Mouse (Mus musculus) cerebellum, postnatal 4 days (tissue): Measurements from ENCODE around the gene Rab12.

ENCODE experiments used
- DNase-seq, 2 experiments: peaks; one replicate each; pipeline ENCODE4 v3.0.0; 2022; ENCODE audit warnings: low spot score in 2 of 2, mixed read lengths in 1 of 2

Gene Rab12

DNA sequence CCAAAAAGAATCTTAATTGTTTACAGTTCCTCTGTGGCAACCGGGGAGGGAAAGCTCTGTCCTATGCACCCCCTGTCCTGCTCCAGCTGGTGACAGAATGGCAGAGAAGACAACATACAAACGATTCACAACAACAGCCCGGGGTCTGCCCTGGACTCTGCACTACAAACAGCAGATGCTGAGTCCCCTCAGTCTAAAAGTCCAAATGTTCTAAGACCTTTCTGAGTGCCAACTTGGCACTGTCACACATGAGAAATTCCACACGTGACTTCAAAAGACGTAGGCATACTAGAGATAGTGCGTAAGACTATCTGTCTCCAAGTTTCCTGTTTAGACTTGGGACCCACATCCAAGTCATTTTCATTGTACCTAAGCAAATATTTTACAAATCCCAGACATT is 16.7 kb downstream of the Rab12 start:
- no peak for DNase-seq

DNA sequence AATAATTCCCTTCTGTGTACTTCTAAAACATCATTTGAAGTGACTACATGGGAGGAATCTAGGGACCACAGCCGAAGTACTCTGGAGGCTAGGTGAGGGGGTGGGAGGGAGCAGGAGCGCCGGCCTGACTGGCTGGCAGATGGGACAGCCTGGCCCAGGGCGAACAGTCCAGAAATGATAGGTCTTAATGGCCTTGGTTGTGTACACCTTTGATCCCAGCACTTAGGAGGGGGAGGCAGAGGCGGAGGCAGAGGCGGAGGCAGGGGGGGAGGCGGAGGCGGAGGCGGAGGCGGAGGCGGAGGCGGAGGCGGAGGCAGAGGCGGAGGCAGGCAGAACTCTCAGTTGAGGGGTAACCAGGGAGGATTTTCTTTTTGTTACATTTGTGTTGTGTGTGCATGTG is 20.9 kb downstream of the Rab12 start:
- no peak for DNase-seq

DNA sequence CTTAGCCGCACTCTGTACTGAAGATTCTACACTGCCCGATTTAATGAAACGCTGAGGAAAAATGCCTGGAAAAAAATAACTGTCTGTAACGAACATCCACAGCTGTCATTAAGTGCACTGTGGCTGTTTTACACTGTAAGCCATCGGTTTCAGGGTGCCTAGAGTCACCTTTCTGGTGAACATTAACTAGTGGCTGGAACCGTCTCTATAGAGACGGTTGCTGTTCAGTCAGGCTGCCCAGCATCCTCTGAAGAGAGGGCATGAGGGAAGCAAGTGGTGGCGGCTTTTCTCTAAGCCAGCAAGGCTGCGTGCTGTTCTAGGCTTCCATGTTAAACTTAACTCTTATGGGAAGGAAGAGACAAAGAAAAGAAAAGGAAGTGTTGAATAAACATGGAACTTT is 22.9 kb downstream of the Rab12 start:
- DNase-seq = no peak

DNA sequence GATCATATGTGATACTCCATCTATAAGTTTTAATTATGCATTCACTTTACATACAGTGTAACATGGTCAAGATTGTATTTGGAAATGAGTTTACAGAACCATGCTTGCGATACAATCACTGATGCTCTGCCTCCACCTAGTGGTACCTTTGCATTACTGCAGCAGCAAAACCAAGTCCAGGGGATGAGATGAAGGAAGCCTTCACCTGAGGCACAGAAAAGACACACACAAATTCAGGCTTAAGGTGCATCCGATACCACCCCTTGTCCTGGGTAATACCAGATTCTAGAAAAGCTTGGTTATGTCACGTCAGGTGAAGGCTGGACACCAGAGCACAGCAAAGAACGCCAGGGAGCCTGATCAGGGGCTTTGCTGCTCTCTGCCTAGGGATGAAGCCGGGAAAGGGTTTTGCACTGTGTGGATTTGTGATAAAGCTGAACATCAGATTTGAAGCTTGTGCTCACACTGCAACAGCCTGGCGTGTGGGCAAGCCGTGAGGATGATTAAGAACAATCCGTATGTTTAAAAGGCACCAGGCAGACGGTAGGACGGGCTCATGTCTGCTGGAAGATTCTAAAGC is 29.4 kb downstream of the Rab12 start:
- DNase-seq = peak in 1 of 2 experiments; percentile 63

DNA sequence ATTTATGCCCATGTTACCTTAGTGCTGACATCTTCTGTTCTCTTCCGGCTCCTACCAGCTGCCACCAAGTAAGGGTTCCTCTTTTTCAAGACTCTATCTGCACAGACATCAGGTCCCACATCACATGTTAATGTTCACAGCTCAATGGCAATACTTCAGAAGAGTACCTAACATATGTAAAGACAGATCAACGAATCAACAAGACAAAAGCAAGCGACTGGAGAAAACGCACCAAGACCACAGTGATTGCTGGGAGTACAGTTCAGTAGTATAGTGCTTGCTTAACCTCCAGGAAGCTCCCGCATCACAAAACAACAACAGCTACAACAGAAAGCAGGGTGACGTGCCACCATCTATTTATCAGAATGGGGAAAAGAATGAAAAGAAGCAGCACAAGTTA is 33.0 kb downstream of the Rab12 start:
- no peak for DNase-seq

DNA sequence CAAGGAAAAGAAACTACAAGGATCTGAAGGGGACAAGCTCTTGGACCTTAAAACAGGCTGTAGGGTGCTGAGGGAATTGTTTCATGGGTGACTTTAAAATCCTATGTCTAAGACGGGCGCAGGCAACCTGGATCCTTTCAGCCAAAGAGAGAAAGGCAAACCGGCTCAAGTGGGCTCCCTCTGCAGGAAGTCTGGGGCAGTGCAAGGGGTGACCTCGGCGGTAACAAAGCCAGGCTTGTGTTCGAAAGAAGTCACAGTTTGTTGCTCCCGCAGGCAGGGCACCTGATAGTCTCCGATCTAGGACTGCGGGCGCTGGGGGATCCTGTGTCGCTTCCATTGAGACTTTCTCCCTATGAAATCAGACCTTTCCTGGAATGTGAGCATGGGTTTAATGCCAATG is 33.8 kb downstream of the Rab12 start:
- DNase-seq = peak; percentile 74 to 85

DNA sequence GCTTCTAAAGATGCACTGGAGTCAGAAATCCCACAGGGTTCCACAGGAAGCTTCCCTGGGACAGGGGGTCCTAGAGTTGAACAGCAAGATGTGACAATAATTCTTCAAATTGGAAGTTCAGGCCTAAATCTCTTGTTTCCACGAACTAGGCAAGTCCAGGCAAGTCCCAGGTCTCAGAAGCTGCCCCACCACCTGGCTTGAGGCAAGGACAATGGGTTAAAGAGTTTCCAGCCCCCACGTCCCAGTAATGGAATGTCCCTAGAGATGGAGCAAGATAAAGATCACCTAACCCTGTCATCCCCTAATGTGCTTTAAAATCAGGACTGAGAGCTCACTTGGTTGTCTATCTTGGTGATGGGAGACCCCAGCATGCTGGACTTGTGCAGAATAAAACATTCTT is 34.6 kb downstream of the Rab12 start:
- DNase-seq = no peak

DNA sequence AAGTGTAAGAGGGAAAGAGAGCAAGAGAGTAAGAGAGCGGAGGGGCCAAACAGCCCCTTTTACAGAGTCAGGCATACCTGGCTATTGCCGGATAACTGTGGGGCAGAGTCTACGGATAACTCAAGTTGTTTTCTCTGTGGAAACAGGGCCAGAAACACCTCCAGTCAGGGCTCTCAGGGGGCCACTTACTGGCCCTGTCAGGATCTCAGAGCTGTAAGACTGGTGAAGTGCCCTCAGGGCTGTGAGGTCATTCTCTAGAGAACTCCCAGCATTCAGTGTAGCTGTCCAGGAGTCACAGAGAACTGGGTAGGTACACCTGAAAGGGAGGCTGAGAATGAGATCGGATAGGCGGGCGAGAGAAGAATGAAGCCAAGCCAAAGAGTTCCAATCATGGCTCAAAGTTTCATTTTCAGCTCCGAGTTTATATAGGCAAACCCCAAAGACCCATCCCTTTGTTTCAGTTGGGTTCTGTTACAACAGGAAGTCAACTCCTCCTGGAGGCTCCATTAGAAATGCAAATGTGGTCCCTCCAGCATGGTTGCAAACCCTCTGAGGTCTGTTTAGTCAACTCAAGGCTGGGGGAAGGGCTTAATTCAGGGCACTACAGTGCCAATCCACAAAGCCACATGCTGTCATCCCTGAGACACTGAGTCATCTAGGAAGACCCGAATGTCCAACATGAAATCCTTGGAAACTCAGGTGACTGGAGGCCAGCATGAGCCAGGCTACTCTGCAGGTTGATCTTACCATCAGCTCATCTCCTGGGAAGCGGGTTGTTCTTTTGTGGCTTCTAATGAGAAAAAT is 35.7 kb downstream of the Rab12 start:
- no peak for DNase-seq

DNA sequence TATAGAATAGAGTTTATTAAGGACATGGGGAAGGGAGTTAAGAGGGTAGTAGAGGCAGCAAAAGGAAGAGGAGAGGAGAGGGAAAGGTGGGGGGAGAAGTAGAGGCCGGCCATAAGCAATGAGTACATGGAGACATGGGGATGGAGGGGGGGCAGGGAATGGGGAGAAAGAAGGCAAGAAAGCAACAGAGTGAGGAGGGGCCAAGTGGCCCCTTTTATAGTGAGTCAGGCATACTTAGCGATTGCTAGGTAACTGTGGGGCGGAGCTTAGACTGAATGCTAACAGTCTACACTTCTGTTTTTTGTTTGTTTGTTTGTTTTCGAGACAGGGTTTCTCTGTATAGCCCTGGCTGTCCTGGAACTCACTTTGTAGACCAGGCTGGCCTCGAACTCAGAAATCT is 38.2 kb downstream of the Rab12 start:
- no peak for DNase-seq

DNA sequence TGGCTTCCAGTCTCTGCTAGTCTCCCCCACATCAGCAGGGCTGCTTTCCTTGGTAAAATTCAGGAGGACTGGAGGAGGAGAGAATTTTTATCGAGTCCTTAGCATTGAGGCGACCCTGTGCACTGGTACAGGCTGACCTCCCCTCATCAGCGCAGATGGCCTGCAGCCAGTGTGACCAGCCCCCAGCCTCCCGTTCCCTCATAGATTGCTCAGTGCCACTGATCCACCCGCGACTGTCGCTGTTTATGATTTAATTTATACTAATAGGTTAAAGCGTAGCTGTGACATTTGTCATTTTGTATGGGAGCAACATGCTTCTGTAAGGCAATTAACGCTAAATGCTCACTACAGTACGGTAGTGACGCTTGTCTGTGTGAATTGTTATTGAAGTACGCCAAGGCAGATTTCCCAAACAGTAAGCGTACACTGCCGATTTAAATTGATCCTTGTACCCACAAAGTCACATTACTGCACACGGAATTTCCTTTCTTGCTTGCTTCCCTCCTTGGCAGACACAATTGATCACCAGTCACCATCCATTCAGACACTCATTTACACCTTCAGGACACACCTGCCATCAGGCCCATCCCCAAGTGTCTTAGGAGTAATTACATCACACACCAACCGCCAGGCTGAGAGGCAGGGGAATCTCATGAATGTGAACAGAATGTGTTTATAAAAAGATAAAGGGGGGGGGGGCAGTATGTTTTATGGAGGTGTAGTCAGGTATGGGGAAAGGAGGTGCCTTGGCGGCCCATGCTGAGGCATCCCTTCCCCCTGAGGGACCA is 38.8 kb downstream of the Rab12 start:
- DNase-seq = no peak

DNA sequence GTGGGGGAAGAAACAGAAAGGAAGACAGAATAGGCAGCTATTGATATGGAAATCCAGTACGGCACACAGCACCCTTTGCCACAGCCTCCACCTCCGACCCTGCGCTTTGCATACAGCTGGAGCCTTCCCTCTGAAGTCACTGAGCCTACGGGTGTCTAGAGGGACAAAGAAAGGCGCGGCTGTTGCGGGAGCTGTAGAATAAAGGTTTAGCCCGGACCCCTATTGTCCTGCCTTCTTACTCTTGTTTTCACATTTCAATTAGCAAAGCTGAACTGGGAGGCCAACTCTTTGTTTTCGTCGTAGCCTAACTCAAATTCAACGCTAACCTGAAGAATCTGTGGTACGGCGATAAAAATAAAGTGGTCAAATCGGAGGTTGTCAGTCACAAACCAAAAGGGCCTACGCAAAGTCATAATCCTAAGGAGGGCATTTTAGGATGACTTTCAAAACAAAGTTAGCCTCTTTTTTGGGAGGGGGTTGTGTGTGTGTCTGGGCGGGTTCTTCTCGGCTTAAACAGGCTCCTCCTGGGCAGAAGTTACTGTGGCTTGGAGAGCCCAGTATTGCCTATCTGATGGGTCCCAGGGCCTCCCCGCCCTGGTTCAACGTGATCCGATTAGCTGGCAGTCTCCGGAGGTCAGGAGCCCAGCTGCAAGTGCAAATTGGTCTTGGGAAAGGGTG is 39.6 kb downstream of the Rab12 start:
- DNase-seq = no peak

DNA sequence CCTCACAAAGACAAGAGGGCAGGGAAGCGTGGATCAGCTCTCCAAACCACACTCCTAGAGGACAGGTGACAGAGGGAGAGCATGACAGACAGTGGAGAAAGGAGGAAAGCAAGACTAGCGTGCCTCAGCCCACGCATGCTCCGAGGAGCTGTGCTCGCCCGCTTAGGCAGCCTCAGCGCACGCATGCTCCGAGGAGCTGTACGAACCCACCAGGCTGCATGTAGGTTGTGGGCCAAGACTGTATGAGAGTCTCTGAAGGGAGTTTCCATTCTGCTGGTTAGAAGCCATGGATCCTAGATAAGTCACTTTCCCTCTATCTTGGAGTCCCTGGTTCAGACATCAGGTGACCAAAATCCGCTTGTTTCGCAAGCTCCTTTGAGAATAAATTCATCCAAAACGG is 40.2 kb downstream of the Rab12 start:
- DNase-seq = no peak

DNA sequence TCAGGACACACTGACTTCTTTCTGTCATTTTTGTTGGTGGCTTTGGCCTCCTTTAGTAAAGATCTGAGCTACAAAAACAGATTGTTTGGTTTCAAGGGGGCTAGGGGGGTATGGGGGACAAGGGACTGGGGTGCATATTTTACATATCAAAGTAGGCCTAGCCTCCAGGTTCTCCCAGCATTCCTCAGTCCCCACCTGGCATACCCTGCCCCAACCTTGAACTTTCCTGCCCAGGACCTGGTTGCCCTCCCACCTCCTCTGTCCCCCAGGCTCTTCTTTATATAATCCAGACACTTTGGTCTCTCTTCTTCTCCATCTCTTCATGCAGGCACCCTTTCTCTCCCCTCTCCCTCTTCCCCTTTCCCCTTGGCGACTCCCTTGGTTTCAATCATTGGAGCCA is 46.3 kb downstream of the Rab12 start:
- no peak for DNase-seq

DNA sequence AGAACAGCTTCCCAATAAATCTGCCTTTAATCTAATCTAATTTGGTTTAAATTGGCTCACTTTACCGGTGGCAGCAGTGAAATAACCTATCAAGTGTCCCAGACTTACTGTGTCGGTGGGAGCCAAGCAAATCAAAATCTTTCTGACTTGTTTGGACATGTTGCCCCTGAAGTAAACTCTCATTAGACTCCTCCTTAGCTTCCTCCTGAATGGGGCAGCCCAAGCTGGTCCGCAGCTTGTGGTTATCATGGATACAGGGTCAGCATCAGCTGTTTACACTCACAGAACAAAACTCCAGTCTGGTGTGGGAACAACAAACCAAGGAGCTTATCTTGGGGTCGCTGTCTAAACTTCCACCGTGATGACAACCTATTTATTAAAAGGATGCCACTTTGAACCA is 47.8 kb downstream of the Rab12 start:
- DNase-seq = no peak

DNA sequence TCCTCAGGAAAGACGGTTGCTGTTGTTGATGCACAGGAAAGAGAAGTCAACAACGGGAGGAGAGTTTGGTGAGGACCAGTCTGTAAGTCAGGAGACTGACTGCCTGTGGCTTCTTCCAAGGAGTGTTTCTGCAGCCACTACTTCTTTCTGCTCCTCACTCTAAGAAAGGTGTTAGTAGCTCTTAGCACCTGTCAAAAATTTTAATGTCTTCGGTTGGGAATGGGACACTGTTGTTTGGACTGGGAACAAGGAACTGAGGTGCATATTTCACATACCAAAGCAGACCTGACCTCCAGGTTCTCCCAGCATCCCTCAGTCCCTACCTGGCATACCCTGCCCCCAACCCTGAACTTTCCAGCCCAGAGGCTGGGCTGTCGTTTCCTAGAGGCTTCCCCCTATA is 48.3 kb downstream of the Rab12 start:
- DNase-seq = no peak

DNA sequence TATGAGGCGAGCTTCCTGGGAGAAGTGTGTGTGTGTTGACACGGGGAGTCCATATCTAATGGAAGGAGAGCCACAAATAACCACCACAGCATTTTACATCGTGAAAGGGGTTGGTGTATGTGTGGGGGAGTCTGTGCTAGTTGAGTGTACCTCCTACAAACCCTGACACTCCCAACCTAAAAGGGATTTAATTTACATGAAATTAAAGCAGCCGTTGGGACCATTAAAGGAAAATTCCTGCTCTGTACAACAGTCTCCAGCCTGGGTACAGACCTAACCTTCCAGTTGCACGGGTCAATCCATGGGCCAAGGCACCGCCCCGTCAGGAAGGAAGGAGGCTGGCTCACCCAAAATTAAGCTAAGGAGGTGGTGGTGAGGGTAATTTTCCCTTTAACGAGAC is 49.5 kb downstream of the Rab12 start:
- no peak for DNase-seq

DNA sequence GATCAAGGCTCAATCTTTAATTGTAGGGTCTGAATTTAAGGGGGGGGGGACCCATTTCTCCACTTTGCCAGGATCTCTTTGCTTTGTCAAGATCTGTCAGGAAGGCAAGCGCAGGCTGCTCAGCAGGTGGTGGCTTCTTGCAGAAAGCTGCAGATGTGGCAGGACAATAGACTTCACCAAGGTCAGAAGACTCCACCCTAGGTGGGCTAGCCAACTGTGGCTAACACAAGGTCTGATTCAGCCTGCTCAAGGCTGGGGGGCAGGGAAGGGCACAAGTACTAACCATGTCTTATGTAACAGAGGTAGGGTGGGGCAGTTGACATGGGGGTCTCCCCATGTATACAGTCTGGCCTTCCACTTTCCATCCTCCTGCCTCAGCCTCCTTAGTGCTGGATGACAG is 62.3 kb downstream of the Rab12 start:
- DNase-seq = no peak

DNA sequence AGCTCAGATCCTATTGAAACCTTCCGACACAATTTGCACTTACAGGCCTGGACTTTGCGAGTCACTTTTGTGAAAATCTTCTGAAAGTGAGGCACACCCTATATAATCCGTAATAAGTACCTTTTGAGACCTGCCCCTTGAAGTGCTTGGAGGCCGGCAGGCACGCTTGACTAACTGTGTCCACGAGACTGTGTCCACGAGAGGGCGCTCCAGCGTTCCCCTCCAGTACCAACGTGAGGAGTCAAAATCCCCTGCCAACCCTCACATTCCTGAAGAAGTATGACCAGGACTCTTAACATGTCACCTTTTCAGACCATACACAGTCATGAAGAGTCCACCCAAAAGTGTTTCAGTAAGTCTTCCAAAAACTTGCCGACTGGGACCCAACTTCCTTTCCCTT is 68.4 kb downstream of the Rab12 start:
- peak; percentile 90 to 93 for DNase-seq

DNA sequence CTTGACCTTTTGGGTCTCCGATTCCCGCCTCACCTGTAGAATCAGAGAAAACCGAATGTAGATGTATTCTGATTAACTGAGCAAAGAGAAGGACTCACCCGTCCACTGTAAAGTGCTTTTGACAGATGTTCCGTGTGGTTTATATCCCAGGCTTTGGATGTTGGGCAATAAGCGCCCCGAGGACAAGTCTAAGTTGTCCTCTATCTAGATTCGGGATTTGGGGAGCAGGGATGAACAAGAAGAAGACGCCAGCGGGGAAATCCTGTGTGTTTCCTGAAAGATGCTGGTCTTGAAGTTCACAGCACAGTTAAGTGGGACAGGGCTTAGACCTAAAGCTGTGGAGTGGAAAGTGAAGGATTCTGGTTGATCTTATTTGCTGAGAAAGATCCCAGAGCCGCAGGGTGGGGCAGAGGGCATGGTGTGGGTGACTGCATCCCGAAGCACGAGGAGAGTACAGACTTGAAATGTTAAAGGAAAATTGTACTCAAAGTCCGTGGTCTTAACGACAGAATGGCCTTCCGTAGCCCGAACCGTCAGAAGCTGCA is 68.9 kb downstream of the Rab12 start:
- DNase-seq = no peak

DNA sequence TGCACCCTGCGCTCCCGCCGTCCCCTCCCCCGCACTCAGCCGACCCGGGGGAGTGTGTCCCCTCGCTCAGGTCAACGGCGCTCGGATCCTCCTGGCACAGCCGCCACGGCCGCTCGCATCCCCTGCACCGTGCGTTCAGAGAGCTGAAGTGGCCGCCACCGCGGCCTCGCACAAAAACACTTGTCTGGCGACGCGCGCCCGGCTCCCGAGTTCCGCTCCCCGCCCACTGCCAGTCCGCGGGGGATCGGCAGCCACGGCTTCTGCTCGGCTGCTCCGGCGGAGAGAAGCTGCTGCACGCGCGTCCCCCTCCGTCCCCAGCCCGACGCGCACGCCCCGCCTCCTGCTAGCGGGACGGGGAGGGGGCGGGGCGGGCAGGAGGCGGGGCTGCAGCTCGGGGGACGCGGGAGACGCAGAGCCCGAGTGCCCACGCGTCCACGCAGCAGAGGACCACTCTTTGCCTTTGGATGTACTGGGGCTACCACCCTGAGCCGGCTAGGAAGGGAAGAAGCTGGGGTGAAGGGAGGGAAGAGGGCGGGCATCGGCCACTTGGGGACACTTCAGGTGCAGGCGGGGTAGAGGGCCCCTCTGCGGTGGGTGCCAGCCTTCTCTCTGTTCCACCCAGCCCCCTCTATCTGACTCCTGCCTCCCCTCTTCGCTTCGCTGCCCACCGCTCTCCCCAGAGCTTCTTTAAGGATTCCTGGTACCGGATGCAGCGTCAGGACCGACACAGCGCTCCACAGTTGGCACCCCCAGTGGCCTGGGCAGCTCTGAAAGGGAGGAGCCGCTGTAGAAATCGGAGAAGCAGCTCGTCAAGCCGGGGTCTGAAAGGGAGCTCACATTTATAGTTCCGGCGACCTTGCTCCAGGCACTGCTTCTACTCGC is 69.8 kb downstream of the Rab12 start, which contains the start of gene Mtcl1:
Gene Mtcl1, minus strand, starts transcription at position 291 of the 882 bp plus-strand sequence.
- peak; percentile 57 to 82 for DNase-seq
